Mouse (Mus musculus) T-helper 17 cell (primary cell): ENCODE measurements around the gene Limk2.

ENCODE experiments used
- in situ Hi-C, 2 experiments: fragments of 300-600 bp; cut with MboI, MseI; formaldehyde crosslinking; loops; 1 replicate in 1 of 2; 2 replicates in 1 of 2; pipeline ENCODE4 v1.15.1; 2025; ENCODE audit warnings: high pct_unique_total_duplicates in 2 of 2

The Limk2 gene

DNA sequence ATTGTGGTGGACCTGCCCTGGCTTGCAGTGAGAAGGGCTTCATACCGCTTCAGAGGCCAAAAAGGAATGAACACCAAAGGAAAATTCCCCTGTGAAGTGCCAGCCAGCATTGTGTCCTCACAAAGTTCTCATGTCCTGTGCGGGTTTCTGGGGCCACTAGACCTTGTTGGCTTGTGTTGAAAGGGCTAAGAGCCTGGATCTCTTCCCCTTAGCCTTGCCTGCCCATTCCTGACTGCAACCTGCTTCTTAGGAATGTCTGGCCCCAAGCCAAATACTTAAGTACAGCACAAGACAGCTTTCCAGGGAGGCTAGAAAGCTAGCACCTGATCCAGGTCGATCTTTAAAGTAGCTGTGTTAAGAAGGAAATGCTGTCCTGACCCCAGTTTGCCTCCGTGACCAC is 106.2 kb downstream of the Limk2 start:
- in situ Hi-C loops, result no loop called here

DNA sequence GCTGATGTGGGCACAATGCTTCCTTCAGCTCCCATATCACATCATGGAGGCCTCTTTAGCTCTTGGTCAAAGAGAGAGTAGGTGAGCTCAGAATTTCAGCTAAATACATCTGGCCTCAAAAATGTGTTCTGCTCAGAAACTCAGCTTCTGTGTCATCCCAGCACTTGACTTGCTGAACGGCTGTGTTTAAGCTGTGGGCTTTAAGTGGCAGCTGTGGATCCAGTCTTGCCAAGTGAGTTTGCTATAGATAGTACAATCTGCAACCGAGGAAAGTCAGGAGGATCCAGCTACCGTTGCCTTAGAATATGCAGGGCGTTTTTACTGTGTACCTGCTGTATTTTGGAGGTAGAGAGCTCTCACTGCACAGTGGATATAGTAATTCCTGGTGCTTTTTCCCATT is 106.6 kb downstream of the Limk2 start:
- in situ Hi-C loops, result no loop called here

DNA sequence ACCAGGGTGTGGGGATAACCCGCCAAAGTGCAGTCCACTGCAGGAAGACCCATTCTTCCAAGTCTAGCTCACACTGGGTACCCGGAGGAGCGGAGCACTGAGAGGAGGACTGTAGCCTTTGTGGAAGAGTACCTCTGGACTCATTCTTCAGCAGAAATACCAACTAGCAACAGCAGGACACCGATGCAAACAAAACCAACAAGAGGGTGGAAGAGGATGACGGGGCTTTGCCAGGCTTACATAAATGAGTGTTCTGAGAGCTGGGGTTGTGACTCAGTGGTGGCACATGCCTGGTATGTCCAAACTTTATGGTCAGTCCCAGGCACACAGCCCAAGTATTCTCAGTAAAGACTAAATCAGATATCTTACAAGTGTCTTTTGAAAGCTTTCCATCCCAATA is 107.9 kb downstream of the Limk2 start:
- in situ Hi-C loops, result no loop called here

DNA sequence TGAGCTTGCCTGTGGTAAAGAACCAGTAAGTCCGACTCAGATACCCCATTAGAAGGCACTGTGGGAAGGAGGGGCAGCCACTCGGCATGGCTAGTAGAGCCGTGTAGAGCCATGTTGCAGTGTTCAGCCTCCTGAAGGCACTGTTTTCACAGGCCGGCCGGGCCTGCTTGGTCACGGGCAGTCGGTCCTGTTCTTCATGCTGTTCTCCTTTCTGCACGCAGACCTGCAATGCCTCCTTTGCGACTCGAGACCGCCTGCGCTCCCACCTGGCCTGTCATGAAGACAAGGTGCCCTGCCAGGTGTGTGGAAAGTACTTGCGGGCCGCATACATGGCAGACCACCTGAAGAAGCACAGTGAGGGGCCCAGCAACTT is 110.2 kb downstream of the Limk2 start:
- in situ Hi-C loops, result no loop called here

DNA sequence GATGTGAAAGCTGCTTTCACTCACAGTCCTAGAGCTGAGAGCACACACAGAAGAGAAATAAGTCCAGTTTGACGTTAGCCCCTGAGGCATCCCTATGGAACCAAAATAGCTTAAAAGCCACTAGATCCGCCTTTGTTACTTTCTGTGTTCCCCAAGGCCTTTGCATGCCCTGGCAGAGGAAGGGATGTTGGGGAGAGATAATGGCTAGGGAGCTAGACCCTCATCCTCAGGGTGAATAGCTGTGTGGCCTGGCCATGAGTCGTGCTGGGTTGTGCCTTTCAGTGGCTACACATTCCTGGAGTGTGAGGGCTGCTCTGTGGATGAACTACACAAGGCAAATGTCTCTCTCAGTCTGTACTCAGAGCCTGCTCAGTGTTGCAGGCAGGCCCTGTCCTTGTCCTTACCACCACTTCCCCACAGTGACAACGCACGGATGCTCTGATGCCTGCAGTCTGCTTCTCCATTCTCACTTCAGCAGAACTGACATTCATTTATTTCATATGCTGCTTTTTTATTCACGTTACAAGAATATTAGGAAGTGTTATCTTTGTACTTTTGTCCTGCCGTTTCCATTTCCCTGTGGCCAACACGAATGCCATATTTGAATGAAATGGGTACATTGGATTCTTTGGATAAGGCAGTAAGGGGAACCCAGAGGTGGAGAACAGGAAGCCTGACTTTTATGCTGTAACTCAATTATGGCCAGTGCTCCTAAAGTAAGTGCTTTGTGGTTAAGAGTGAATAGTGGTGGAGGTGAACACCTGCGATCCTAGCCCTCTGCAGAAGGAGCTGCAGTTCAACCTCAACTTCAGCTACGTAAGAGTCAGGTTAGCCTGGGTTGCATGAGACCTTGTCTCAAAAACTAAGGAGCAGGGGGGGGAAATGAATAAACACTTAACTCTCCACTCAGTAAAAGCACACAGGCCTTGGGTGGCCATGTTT is 110.8 kb downstream of the Limk2 start:
- in situ Hi-C loops, result no loop called here

DNA sequence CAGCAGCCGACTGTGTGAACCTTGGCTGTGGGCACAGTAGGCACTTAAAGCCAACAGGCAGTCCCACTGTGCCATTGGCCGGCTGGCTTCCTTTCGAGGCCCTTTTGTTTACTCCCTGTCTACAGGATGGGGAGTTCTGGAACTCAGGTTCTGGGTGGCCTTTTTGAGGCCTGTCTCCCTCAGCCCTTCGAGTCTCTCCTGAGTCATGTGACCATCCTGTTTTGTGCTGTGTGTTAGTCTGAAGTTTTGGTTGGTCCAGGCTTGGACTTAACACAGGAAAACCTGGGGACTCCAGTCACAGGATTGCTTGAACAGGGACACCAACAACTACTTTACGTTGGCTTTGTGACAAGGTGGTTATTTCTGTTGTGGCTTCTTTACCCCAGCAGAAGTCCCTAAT is 112.9 kb downstream of the Limk2 start:
- in situ Hi-C loops, result no loop called here

DNA sequence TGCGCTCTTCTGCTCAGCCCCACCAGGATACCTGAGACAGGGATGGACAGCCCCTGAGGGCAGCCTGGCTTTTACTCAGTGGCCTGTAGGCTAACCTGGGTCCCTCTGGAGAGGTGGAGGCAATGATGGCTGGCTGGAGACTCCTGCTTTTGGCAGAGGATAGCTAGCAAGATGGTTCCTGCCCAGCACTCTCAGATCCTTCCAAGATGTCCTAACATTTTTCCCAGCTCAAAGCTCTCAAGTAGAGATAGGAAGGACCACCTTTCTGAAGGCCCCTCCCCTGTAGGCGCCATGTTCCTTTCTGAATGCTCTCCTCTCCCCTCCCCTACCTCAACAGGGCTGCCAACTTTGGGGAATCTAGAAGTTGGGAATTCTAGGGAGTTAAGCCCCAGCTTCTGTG is 114.3 kb downstream of the Limk2 start:
- in situ Hi-C loops, result loop anchor here in 1 of 2 experiments (5.0 kb wide), 1 partner anchor 33 kb away; no protein-coding TSS in a partner anchor
